Mouse (Mus musculus) ES-Bruce4 (cell line): Measurements from ENCODE around the gene Ano6. TPM values are rescaled to one million over a fixed set of nuclear protein-coding genes. Genes with fewer than 3 reads are reported as not detected.

Experiments used
- H3K27ac ChIP-seq: 2 replicates; pipeline ENCODE4 v1.5.1; 2012; ENCODE audit warnings: low read length, inconsistent platforms; ENCODE audit not compliant: insufficient read depth
- H3K27me3 ChIP-seq: 2 replicates; pipeline ENCODE4 v1.6.1; 2012; ENCODE audit warnings: mild to moderate bottlenecking, low read length, inconsistent platforms; ENCODE audit not compliant: control insufficient read depth, poor library complexity, insufficient read depth, severe bottlenecking
- H3K36me3 ChIP-seq: 2 replicates; pipeline ENCODE4 v1.6.1; 2012; ENCODE audit warnings: inconsistent platforms, mild to moderate bottlenecking, low read length, moderate library complexity; ENCODE audit not compliant: control insufficient read depth, poor library complexity, insufficient read depth, severe bottlenecking
- H3K4me1 ChIP-seq: one replicate; pipeline ENCODE4 v1.8.1; 2011; ENCODE audit warnings: low read length; ENCODE audit not compliant: control insufficient read depth, insufficient read depth
- H3K4me3 ChIP-seq: 2 replicates; pipeline ENCODE4 v1.5.1; 2011; ENCODE audit warnings: low read depth, mild to moderate bottlenecking, low read length
- H3K9ac ChIP-seq: 2 replicates; pipeline ENCODE4 v1.6.1; 2012; ENCODE audit warnings: low read depth, mild to moderate bottlenecking, inconsistent platforms; ENCODE audit not compliant: poor library complexity, severe bottlenecking
- H3K9me3 ChIP-seq: replicated peaks from 2 replicates; pipeline ENCODE4 v1.6.1; 2012; ENCODE audit warnings: mild to moderate bottlenecking, low read length, inconsistent platforms; ENCODE audit not compliant: control insufficient read depth, poor library complexity, insufficient read depth, severe bottlenecking
- CTCF ChIP-seq: IDR thresholded peaks from one replicate; pipeline ENCODE4 v1.8.1; 2011; ENCODE audit warnings: low read depth, low read length
- EP300 ChIP-seq: IDR thresholded peaks from 2 replicates; pipeline ENCODE4 v1.6.1; 2011; ENCODE audit warnings: low read depth, low read length; ENCODE audit not compliant: insufficient read depth
- POLR2A ChIP-seq: IDR thresholded peaks from one replicate; pipeline ENCODE4 v1.8.1; 2011; ENCODE audit warnings: low read length; ENCODE audit not compliant: insufficient read depth
- polyA plus RNA-seq: library from polyadenylated mRNA; stranded (reverse); fragments of >200 nt; gene quantifications from 2 replicates; pipeline ENCODE4 v1.2.4, GENCODE M21; 2011; ENCODE audit warnings: low read depth; ENCODE audit not compliant: missing spikeins, insufficient read depth, insufficient read length

The Ano6 gene
- polyA plus RNA-seq, 1 experiment, result 42.5 TPM

DNA sequence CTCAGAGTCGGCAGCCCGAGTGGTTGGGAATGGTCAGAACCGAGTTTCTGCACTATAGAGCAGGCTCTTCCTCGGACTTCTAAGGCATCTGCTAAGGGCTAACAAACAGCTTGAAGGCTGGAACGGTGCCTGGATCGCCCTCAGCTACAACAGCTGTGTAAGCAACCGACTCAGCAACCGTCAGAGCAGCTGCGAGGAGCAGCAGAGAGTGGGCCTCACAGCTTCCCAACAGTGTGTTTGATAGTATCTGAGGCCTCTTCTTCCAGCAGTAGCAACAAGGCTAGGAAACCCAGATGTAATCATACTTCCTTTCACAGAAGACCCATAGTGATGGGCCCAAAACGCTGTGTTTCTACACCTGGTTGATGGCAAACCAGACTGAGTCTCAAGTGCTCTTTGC lies 33.5 kb upstream of the Ano6 start:
- Histone ChIP-seq H3K9ac (no peak overlapping the region), H3K4me3 (no peak overlapping the region), H3K27ac (no peak overlapping the region), H3K4me1 (no peaks in the 10 kb centered on the region), H3K27me3 (no peaks in the 10 kb centered on the region), H3K36me3 (no peaks in the 10 kb centered on the region), H3K9me3 (peaks cover 4% of the 10 kb centered on the region)
- no peak for TF ChIP-seq POLR2A
- TF ChIP-seq CTCF, result no peak
- no peak for TF ChIP-seq EP300

DNA sequence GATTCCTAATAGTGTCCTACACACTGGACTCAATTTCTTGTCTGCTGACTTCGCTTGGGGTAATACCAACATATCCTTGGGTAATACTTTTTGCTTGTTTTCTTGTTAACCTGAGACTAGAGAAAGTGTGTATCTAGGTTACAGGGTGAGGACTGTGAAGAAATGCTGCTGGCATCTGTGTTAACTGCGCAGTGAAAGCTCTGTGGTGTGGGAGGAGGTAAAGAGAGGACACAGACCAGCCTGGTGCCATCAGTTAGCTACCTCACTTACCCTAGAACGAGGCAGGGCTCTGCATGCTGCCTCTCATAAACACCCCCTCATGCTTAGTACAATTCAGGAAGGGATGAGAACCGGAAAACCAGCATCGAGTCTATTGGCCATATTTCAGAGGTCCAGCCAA lies 32.6 kb upstream of the Ano6 start:
- H3K4me3 ChIP-seq, result no peak overlapping the region
- no peaks in the 10 kb centered on the region for H3K4me1 ChIP-seq
- H3K9me3 ChIP-seq, result peaks cover 4% of the 10 kb centered on the region
- TF ChIP-seq EP300 (no peak), CTCF (no peak), POLR2A (no peak)
- H3K36me3 ChIP-seq, result no peaks in the 10 kb centered on the region
- no peaks in the 10 kb centered on the region for H3K27me3 ChIP-seq
- H3K27ac ChIP-seq, result no peak overlapping the region
- no peak overlapping the region for H3K9ac ChIP-seq

DNA sequence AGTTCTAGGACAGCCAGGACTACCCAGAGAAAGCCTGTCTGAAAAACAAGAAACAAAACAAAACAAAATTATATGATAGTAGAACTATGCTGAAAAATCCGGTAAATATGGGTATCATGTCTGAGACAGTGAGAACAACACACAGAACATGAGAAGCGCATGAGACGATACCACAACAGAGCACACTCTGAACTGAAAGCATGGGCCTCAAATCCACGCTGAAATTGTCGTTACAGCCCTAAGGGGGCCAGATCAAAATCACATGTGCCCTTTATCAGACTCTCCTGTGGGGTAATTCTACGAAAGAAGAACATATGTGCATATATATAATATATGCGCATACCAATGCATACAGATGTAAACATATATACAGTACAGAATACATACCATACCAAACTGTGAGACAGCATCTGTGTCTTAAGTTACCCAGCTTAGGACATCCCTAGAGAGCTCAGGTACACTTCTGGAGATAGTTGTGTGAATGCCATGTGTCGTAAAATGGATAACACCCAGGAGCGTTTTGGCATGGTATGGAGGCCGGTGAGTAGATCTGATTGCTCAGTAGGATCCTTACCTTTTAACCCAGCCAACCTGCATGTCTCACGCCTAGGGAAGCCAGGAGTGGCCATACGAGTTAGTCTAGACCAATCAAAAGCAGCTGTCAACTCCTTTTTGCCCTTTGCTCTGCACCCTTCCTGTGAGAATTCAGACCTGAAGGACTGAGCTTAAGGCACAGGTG lies 31.8 kb upstream of the Ano6 start:
- Histone ChIP-seq H3K4me1 (no peaks in the 10 kb centered on the region), H3K36me3 (no peaks in the 10 kb centered on the region), H3K9me3 (peaks cover under 1% of the 10 kb centered on the region; the same call in 1 of the 2 replicates), H3K4me3 (no peak overlapping the region), H3K27me3 (no peaks in the 10 kb centered on the region), H3K27ac (no peak overlapping the region), H3K9ac (no peak overlapping the region)
- TF ChIP-seq CTCF, result no peak
- TF ChIP-seq EP300, result no peak
- TF ChIP-seq POLR2A, result no peak

DNA sequence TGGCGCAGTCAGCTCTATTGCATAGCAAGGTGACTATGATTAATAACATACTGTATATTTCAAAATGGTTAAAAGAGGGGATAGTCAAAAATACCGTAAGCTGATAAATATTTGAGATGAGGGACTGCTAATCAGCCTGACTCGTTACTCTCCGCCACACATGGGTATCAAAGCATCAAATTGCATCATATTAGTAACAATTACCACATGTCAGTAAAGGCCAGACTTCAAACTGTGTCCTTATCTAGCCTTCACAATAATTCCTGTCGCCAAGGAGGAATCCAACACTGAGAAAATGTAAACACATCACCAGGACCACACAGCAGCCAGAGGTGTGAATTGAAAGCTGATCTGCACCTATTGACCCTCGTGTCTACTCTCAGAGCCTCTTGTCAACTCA lies 30.8 kb upstream of the Ano6 start:
- Histone ChIP-seq H3K36me3 (no peaks in the 10 kb centered on the region), H3K27ac (no peak overlapping the region), H3K4me3 (no peak overlapping the region), H3K4me1 (no peaks in the 10 kb centered on the region), H3K27me3 (no peaks in the 10 kb centered on the region), H3K9me3 (no peaks in the 10 kb centered on the region), H3K9ac (no peak overlapping the region)
- TF ChIP-seq EP300, result no peak
- no peak for TF ChIP-seq POLR2A
- no peak for TF ChIP-seq CTCF

DNA sequence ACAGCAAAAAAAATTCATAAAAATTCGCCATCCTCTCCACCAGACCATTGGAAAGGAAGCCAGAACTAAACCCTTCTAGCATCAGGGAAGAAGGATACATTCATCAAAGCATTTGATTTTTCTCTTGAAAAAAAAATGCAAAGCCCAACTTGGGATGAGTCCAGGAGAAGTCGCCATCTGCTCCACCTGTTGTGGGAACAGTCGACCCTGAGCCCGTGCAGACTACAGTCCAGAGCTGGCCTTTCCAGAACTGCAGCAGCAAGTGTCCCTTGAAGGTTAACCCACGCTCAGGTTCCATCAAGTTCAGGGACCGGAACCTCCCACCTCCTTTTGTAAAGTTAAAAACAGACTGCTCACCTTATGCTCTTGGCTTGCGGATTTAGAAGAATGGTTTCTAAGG lies 29.2 kb upstream of the Ano6 start:
- no peak overlapping the region for H3K27ac ChIP-seq
- TF ChIP-seq EP300, result no peak
- TF ChIP-seq POLR2A, result no peak
- no peak for TF ChIP-seq CTCF
- H3K9ac ChIP-seq, result no peak overlapping the region
- H3K4me1 ChIP-seq, result no peaks in the 10 kb centered on the region
- H3K27me3 ChIP-seq, result no peaks in the 10 kb centered on the region
- no peaks in the 10 kb centered on the region for H3K9me3 ChIP-seq
- H3K4me3 ChIP-seq, result no peak overlapping the region
- no peaks in the 10 kb centered on the region for H3K36me3 ChIP-seq

DNA sequence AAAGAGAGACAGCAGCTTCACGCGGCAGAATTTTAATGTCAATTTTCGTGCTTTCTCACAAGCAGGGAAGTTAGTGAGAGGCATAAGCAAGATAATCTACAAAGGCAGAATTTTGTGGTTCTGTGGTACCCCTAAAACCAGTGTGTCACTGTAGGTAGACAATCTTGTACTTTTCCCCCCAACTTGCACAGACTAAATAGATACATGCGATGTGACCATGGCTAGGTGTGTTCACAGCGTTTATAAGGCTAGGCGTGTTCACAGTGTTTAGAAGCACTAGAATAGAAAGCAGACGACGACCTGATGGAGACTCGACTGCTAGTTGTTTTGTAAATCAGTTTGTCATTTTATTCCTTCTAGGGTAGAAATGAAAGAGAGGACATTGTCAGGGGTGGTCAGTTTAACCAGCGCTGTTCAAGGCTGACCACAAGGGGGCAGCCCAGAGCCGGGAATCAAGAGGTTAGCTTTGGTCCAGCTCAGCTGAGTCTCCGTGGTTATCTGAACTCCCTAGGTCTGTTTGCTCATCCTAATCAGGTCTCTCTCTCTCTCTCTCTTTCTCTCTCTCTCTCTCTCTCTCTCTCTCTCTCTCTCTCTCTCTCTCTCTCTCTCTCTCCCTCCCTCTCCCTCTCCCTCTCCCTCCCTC lies 27.9 kb upstream of the Ano6 start:
- Histone ChIP-seq H3K9ac (no peak overlapping the region), H3K4me3 (no peak overlapping the region), H3K9me3 (no peaks in the 10 kb centered on the region), H3K4me1 (no peaks in the 10 kb centered on the region), H3K36me3 (no peaks in the 10 kb centered on the region), H3K27ac (no peak overlapping the region), H3K27me3 (no peaks in the 10 kb centered on the region)
- TF ChIP-seq CTCF (peak; percentile 85), POLR2A (no peak)
